Mouse (Mus musculus) kidney, embryonic 16.5 days (tissue): ENCODE results near the gene Atg5. TPM values are rescaled to one million over a fixed set of nuclear protein-coding genes. Genes with fewer than 3 reads are reported as not detected.

Experiments
- ATAC-seq: fragments of 200-750 bp; cut with Nextera tagmentation; 2 replicates; pipeline ENCODE4 v1.8.0; 2017; ENCODE audit warnings: moderate TSS enrichment; ENCODE audit not compliant: low FRiP score, low TSS enrichment
- H3K27ac ChIP-seq: fragments of 300-500 bp; sonication (generic); 2 replicates; pipeline ENCODE4 v1.5.1; 2014; ENCODE audit warnings: low read length
- H3K27me3 ChIP-seq: fragments of 300-500 bp; sonication (generic); 2 replicates; pipeline ENCODE4 v1.6.1; 2014; ENCODE audit warnings: low read length, control low read depth, mixed read lengths; ENCODE audit not compliant: insufficient read depth
- H3K36me3 ChIP-seq: fragments of 300-500 bp; sonication (generic); 2 replicates; pipeline ENCODE4 v1.6.1; 2014; ENCODE audit warnings: low read length, control low read depth, mixed read lengths; ENCODE audit not compliant: insufficient read depth
- H3K4me1 ChIP-seq: fragments of 300-500 bp; sonication (generic); 2 replicates; pipeline ENCODE4 v1.6.1; 2014; ENCODE audit warnings: low read length, control low read depth, mixed read lengths; ENCODE audit not compliant: insufficient read depth
- H3K4me2 ChIP-seq: fragments of 300-500 bp; sonication (generic); replicated peaks from 2 replicates; pipeline ENCODE4 v1.6.1; 2014; ENCODE audit warnings: low read depth, low read length
- H3K4me3 ChIP-seq: fragments of 300-500 bp; sonication (generic); 2 replicates; pipeline ENCODE4 v1.5.1; 2014; ENCODE audit warnings: mild to moderate bottlenecking, low read length
- H3K9ac ChIP-seq: fragments of 300-500 bp; sonication (generic); replicated peaks from 2 replicates; pipeline ENCODE4 v1.6.1; 2014; ENCODE audit warnings: low read length
- H3K9me3 ChIP-seq: fragments of 300-500 bp; sonication (generic); 2 replicates; pipeline ENCODE4 v1.6.1; 2016; ENCODE audit warnings: low read length, control low read depth
- WGBS: fragments of 180-500 bp; shearing (Covaris S2); extraction: QIAGEN DNeasy Blood & Tissue Kit; methylation state at CpG from one replicate; pipeline ENCODE4 v1.1.7; 2014; 5-methylcytosine and 5-hydroxymethylcytosine counted together
- polyA plus RNA-seq: library from polyadenylated mRNA; unstranded; fragments of >200 nt; fragmentation: Nextera tagmentation; extraction: Ambion mirVana; gene quantifications from 2 replicates; pipeline ENCODE4 v1.2.1, GENCODE M21; 2015

Atg5 gene
- polyA plus RNA-seq, 1 experiment from 2014 or later = 55.6 TPM

- no peak overlapping the region for H3K4me2 ChIP-seq
- H3K27ac ChIP-seq = no peak overlapping the region
- no peaks in the 10 kb centered on the region for H3K9me3 ChIP-seq
- H3K4me1 ChIP-seq = no peaks in the 10 kb centered on the region
- no peak for ATAC-seq
- no peak overlapping the region for H3K9ac ChIP-seq
- peaks cover 10% of the 10 kb centered on the region; the same call in 1 of the 2 replicates for H3K36me3 ChIP-seq
- H3K27me3 ChIP-seq = no peaks in the 10 kb centered on the region
- H3K4me3 ChIP-seq = no peak overlapping the region
- 91% methylated on average over 6 of the region's 6 CpGs for WGBS
These were observed 38.1 kb downstream of the Atg5 start for GRCm38 (mm10) chr10:44306308-44306707.

GRCm38 (mm10) chr10:44308280-44308679, 40.1 kb downstream of the Atg5 start:
- Histone ChIP-seq H3K4me2 (no peak overlapping the region), H3K9ac (no peak overlapping the region), H3K36me3 (peaks cover 10% of the 10 kb centered on the region; the same call in 1 of the 2 replicates), H3K27me3 (no peaks in the 10 kb centered on the region), H3K4me1 (no peaks in the 10 kb centered on the region), H3K4me3 (no peak overlapping the region), H3K9me3 (no peaks in the 10 kb centered on the region), H3K27ac (no peak overlapping the region)
- ATAC-seq = no peak

DNA sequence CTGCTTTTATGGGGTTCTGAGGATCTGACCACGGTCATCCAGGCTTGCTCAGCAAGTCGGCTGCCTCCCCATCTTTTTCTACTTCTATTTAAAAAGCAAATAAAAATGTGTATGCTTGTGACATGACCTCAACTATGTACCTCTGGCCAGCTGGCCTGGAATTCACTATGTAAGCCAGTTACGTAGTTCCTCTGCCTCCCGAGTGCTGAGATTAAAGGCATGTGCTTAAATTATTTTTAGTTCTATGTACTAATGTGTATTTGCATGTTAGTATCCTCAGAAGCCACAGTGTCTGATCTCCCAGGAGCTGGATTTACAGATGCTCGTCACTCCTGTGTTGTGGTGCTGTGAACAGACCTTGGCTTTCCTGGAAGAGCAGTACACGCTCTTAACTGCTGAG, 41.1 kb downstream of the Atg5 start:
- Histone ChIP-seq H3K36me3 (peaks cover 3% of the 10 kb centered on the region; the same call in 1 of the 2 replicates), H3K9me3 (no peaks in the 10 kb centered on the region), H3K27me3 (no peaks in the 10 kb centered on the region), H3K27ac (no peak overlapping the region), H3K4me2 (no peak overlapping the region), H3K9ac (no peak overlapping the region), H3K4me3 (no peak overlapping the region), H3K4me1 (no peaks in the 10 kb centered on the region)
- ATAC-seq = no peak
- WGBS = 79% methylated on average over 6 of the region's 6 CpGs

- no peak for ATAC-seq
- whole genome bisulfite sequencing = 49% methylated on average over 5 of the region's 5 CpGs
- no peak overlapping the region for H3K4me2 ChIP-seq
- H3K9ac ChIP-seq = no peak overlapping the region
- H3K4me3 ChIP-seq = no peak overlapping the region
- H3K27me3 ChIP-seq = no peaks in the 10 kb centered on the region
- peaks cover 4% of the 10 kb centered on the region; the same call in 1 of the 2 replicates for H3K36me3 ChIP-seq
- H3K27ac ChIP-seq = no peak overlapping the region
- no peaks in the 10 kb centered on the region for H3K4me1 ChIP-seq
- no peaks in the 10 kb centered on the region for H3K9me3 ChIP-seq
These were observed 47.1 kb downstream of the Atg5 start for GRCm38 (mm10) chr10:44315276-44315675.

DNA sequence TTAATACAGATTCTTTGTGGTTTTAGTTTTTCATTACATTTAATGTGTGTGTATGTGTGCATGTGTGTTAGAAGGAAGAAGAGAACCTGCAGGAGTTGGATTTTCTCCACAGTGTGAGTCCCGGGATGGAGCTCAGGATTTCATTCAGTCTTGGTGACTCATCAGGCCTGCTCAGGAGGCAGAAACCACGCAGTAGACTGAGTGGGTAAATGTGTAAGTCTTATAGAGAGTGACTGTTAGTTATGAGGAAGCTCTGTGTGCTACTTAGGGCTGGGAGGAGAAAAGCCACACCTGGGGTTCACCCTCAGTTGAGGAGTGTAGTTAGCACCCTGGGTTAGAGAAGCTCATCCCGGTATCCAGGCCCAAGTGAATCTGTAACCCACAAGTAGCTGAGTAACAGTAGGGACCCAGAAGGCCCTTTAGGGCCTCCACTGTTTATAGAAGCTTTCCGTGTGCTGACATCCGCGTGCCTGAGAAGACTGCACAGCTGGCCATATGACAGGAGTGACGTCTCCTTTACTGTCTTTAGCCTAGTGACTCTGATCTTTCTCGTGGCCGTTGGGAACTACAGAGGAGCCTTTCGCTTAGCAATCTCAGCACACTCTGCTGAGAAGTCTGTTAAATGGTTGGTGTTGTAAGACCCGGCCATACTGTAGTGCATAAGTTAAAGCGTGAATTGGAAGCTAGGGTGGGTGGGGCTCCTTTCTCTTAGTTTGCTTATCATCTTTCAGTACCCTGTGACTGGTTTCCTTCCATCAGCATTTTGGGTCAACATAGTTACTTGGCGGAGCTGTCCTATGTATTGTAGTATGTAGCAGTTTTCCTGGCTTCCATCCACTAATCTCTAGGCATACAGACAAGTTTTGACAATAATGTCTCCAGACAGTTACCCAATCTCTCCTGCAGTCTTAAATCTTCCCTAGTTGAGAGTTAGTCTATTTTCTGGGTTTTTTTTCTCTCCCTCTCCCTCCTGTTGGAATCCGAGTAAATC, 48.4 kb downstream of the Atg5 start:
- H3K27ac ChIP-seq = no peak overlapping the region
- peaks cover 4% of the 10 kb centered on the region; the same call in 1 of the 2 replicates for H3K36me3 ChIP-seq
- peak; percentile 39; the same call in 1 of the 2 replicates for ATAC-seq
- no peak overlapping the region for H3K4me2 ChIP-seq
- H3K9ac ChIP-seq = no peak overlapping the region
- H3K9me3 ChIP-seq = no peaks in the 10 kb centered on the region
- H3K27me3 ChIP-seq = no peaks in the 10 kb centered on the region
- H3K4me1 ChIP-seq = no peaks in the 10 kb centered on the region
- 72% methylated on average over 14 of the region's 14 CpGs for WGBS
- no peak overlapping the region for H3K4me3 ChIP-seq

DNA sequence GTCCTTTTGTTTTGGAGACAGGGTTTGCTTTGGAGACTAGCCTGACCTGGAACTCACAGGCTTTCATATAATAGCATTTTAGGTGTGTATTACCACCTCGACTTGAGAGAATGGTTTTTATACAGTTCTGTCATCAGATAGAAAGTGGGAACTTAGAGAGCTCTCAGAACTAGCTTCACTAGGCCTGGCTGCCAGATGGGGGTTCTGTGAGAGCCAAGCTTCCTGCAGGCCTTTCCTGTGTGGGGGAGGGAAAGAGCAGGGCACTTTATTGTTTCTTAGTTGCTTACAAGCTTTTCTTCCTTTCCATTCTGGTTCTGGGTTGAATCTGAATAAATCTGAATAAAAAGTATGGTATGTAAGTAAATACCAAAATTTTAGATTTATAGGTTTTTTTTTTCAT, 54.0 kb downstream of the Atg5 start:
- H3K4me2 ChIP-seq = no peak overlapping the region
- H3K4me3 ChIP-seq = no peak overlapping the region
- ATAC-seq = no peak
- peaks cover 4% of the 10 kb centered on the region; the same call in 1 of the 2 replicates for H3K36me3 ChIP-seq
- H3K9ac ChIP-seq = no peak overlapping the region
- no peaks in the 10 kb centered on the region for H3K9me3 ChIP-seq
- H3K27me3 ChIP-seq = no peaks in the 10 kb centered on the region
- H3K27ac ChIP-seq = no peak overlapping the region
- WGBS = 67% methylated on average over 1 of the region's 1 CpGs
- H3K4me1 ChIP-seq = peaks cover 4% of the 10 kb centered on the region; the same call in 1 of the 2 replicates

- Histone ChIP-seq H3K9me3 (no peaks in the 10 kb centered on the region), H3K4me1 (peaks cover 4% of the 10 kb centered on the region; the same call in 1 of the 2 replicates), H3K27ac (no peak overlapping the region), H3K9ac (no peak overlapping the region), H3K36me3 (peaks cover 4% of the 10 kb centered on the region; the same call in 1 of the 2 replicates), H3K4me2 (no peak overlapping the region), H3K27me3 (no peaks in the 10 kb centered on the region), H3K4me3 (no peak overlapping the region)
- ATAC-seq = no peak
- WGBS = 86% methylated on average over 9 of the region's 9 CpGs
These were observed 55.1 kb downstream of the Atg5 start for GRCm38 (mm10) chr10:44323070-44323775.

- Histone ChIP-seq H3K27me3 (no peaks in the 10 kb centered on the region), H3K4me3 (no peak overlapping the region), H3K9ac (no peak overlapping the region), H3K4me1 (peaks cover 4% of the 10 kb centered on the region; the same call in 1 of the 2 replicates), H3K4me2 (no peak overlapping the region), H3K36me3 (peaks cover 4% of the 10 kb centered on the region; the same call in 1 of the 2 replicates), H3K9me3 (no peaks in the 10 kb centered on the region), H3K27ac (no peak overlapping the region)
- 75% methylated on average over 8 of the region's 8 CpGs for WGBS
- no peak for ATAC-seq
These were observed 55.7 kb downstream of the Atg5 start for GRCm38 (mm10) chr10:44323836-44324235.

- ATAC-seq = peak; percentile 88
- Histone ChIP-seq H3K36me3 (no peaks in the 10 kb centered on the region), H3K27me3 (no peaks in the 10 kb centered on the region), H3K4me1 (peaks cover 4% of the 10 kb centered on the region; the same call in 1 of the 2 replicates), H3K9ac (no peak overlapping the region), H3K4me3 (no peak overlapping the region), H3K27ac (no peak overlapping the region; the same call in 1 of the 2 replicates), H3K4me2 (no peak overlapping the region), H3K9me3 (no peaks in the 10 kb centered on the region)
- WGBS = 65% methylated on average over 13 of the region's 13 CpGs
These were observed 57.7 kb downstream of the Atg5 start for GRCm38 (mm10) chr10:44325551-44326500.
